Comparison of ENCODE assay signal across 22 mouse cellular contexts in genomic region chr4:136569998-136570397, GRCm38 (mm10). TPM values are rescaled to one million over a fixed set of nuclear protein-coding genes. Genes with fewer than 3 reads are reported as not detected.
DNase-seq lines count a peak whose midpoint lies in the region; ATAC-seq and TF ChIP-seq lines count a peak whose summit lies in the region.
"Had no signal": no experiment of that assay in that cellular context is flagged by ENCODE, and none has a peak within 500 bp of the region (broad histone marks: within the 10 kb centered on the region; RNA-seq: fewer than 3 reads in every experiment).

No protein-coding gene starts in this region.

- no peak overlapping the region for H3K4me3 ChIP-seq in MEL (ENCODE audit: control insufficient read depth in 1 of 2, insufficient read depth in 1 of 2, low read depth in 2 of 2, low read length in 2 of 2)
- H3K4me3 ChIP-seq: limb, embryonic 10.5 days; neural tube, embryonic 13.5 days; stomach, embryonic 15.5 days had no signal

- TF ChIP-seq POLR2A in MEL (IDR thresholded peaks at IDR 0.05; ENCODE audit: control insufficient read depth in 1 of 2, insufficient read depth in 1 of 2, low read depth in 1 of 2, low read length in 2 of 2, poor library complexity in 1 of 2), result no peak

- no peak overlapping the region for H3K9ac ChIP-seq in MEL (ENCODE audit: control insufficient read depth, low read depth, low read length, poor library complexity, severe bottlenecking)
- H3K9ac ChIP-seq: liver, embryonic 14.5 days; neural tube, embryonic 13.5 days; stomach, embryonic 15.5 days had no signal

- ATAC-seq in frontal cortex, adult (ENCODE audit: low TSS enrichment), result peak; percentile 47; the same call in 1 of the 2 replicates
- ATAC-seq: hindbrain, postnatal 0 days had no signal

- no peak for TF ChIP-seq EP300 in MEL (IDR thresholded peaks at IDR 0.05; ENCODE audit: low read depth in 1 of 2, low read length in 2 of 2)

- TF ChIP-seq CTCF in MEL (IDR thresholded peaks at IDR 0.05 in 2 of 3, conservative IDR thresholded peaks at IDR 0.05 in 1 of 3; ENCODE audit: control insufficient read depth in 1 of 3, insufficient read depth in 1 of 3, low read depth in 2 of 3, low read length in 3 of 3, poor library complexity in 1 of 3, severe bottlenecking in 1 of 3), result no peak

- H3K4me1 ChIP-seq in MEL (ENCODE audit: control insufficient read depth in 1 of 2, insufficient read depth in 2 of 2, low read length in 2 of 2), result no peaks in the 10 kb centered on the region; a peak in 2 of 4 replicates
- H3K4me1 ChIP-seq: limb, embryonic 10.5 days; neural tube, embryonic 13.5 days; stomach, embryonic 15.5 days had no signal

- no peak for DNase-seq in frontal cortex, postnatal 25 days (ENCODE audit: low spot score in 2 of 2)
- peak; percentile 30 for DNase-seq in MEL (ENCODE audit: low read depth, low spot score)
- DNase-seq in fibroblast of lung, adult 2 months (ENCODE audit: low read depth), result peak; percentile 42
- DNase-seq in splenic B cell, adult 2 months (ENCODE audit: low read depth, low spot score), result peak; percentile 6
- DNase-seq in right cerebral cortex, postnatal 4 days, result no peak
- DNase-seq in B cell, adult 2 months, result no peak
- no peak for DNase-seq in gastrocnemius, adult 8-10 months (ENCODE audit: low spot score in 2 of 2)
- DNase-seq: cerebellum, adult 8-10 months; heart, adult 11 months; lung, postnatal 36 days; midbrain, embryonic 14.5 days; thymus, postnatal 4 days had no signal

- no peaks in the 10 kb centered on the region for H3K9me3 ChIP-seq in MEL (replicated peaks; ENCODE audit: insufficient read depth, low read length)
- H3K9me3 ChIP-seq: limb, embryonic 10.5 days; neural tube, embryonic 13.5 days; stomach, embryonic 15.5 days had no signal

- peaks cover 4 to 26% of the 10 kb centered on the region in 2 experiments for H3K36me3 ChIP-seq in MEL (ENCODE audit: control insufficient read depth in 1 of 2, insufficient read depth in 2 of 2, low read length in 2 of 2)
- H3K36me3 ChIP-seq in splenic B cell, adult 2 months (ENCODE audit: control insufficient read depth, insufficient read depth, low read length, poor library complexity, severe bottlenecking), result peaks cover 17% of the 10 kb centered on the region; the same call in 1 of the 2 replicates

- TF ChIP-seq RAD21 in MEL (IDR thresholded peaks at IDR 0.05; ENCODE audit: low read depth, low read length), result no peak

- no peak overlapping the region for H3K27ac ChIP-seq in MEL (ENCODE audit: control insufficient read depth, low read depth, low read length)
- H3K27ac ChIP-seq: hindbrain, postnatal 0 days; limb, embryonic 10.5 days; liver, embryonic 14.5 days; neural tube, embryonic 13.5 days; stomach, embryonic 15.5 days had no signal

- H3K27me3 ChIP-seq in MEL (ENCODE audit: control insufficient read depth in 1 of 2, insufficient read depth in 2 of 2, low read length in 2 of 2), result no peaks in the 10 kb centered on the region
- H3K27me3 ChIP-seq in splenic B cell, adult 2 months (ENCODE audit: control insufficient read depth, insufficient read depth, low read length, poor library complexity, severe bottlenecking), result no peaks in the 10 kb centered on the region
- H3K27me3 ChIP-seq: neural tube, embryonic 13.5 days; stomach, embryonic 15.5 days had no signal

- H3K79me2 ChIP-seq in MEL (ENCODE audit: control insufficient read depth, insufficient read depth, low read length, poor library complexity), result peaks cover 3% of the 10 kb centered on the region; the same call in 1 of the 2 replicates

TF ChIP-seq in MEL, 35 proteins besides CTCF, POLR2A, EP300 and RAD21:
- TF ChIP-seq JUND (IDR thresholded peaks at IDR 0.05; ENCODE audit: low read depth, low read length) (no peak), SIN3A (IDR thresholded peaks at IDR 0.05; ENCODE audit: low read length) (no peak), POLR2AphosphoS5 (IDR thresholded peaks at IDR 0.05; ENCODE audit: borderline replicate concordance, low read depth, low read length) (no peak), NRF1 (IDR thresholded peaks at IDR 0.05; ENCODE audit: insufficient read depth, low read depth, low read length, poor library complexity, severe bottlenecking) (no peak), ZMIZ1 (IDR thresholded peaks at IDR 0.05; ENCODE audit: low read depth, low read length) (no peak), MYC (IDR thresholded peaks at IDR 0.05; ENCODE audit: low read depth, low read length) (no peak), ZKSCAN1 (IDR thresholded peaks at IDR 0.05; ENCODE audit: low read depth, low read length) (no peak), TCF12 (IDR thresholded peaks at IDR 0.05; ENCODE audit: low read depth, low read length) (no peak), ELF1 (IDR thresholded peaks at IDR 0.05; ENCODE audit: low read depth, low read length) (no peak), MAFK (IDR thresholded peaks at IDR 0.05; ENCODE audit: borderline replicate concordance, low read depth, low read length) (no peak), MAZ (IDR thresholded peaks at IDR 0.05; ENCODE audit: low read depth, low read length) (no peak), MYB (IDR thresholded peaks at IDR 0.05; ENCODE audit: low read depth, low read length) (no peak), USF2 (IDR thresholded peaks at IDR 0.05; ENCODE audit: borderline replicate concordance in 1 of 2, insufficient read depth in 1 of 2, low read depth in 1 of 2, low read length in 2 of 2) (no peak), NELFE (IDR thresholded peaks at IDR 0.05; ENCODE audit: low read depth, low read length) (no peak), GABPA (IDR thresholded peaks at IDR 0.05; ENCODE audit: low read depth, low read length) (no peak), MXI1 (IDR thresholded peaks at IDR 0.05; ENCODE audit: low read depth, low read length) (no peak)

RNA-seq across cellular contexts. Expression of gene Kdm1a, which starts 32.5 kb away (rescaled TPM):
- 60.7 and 66.5 TPM in 2 replicates for total RNA-seq in MEL (2012; rRNA removed)
- polyA plus RNA-seq in MEL (2012; ENCODE audit: insufficient read depth in 1 of 2, insufficient read length in 2 of 2, low read depth in 1 of 2, low replicate concordance in 2 of 2, missing spikeins in 1 of 2), result 10 to 100 TPM in 1 of 2 experiments, not detected in 1; 90.1 TPM
- total RNA-seq in gastrocnemius, adult 8-10 months (2022), result 10 to 100 TPM; 17.0 to 19.0 (median 17.8) TPM

RNA-seq across cellular contexts. Expression of gene Tex46, which starts 40.2 kb away (rescaled TPM):
- not detected in 2 replicates for total RNA-seq in MEL (2012; rRNA removed)
- polyA plus RNA-seq in MEL (2012; ENCODE audit: insufficient read depth in 1 of 2, insufficient read length in 2 of 2, low read depth in 1 of 2, low replicate concordance in 2 of 2, missing spikeins in 1 of 2), result not detected
- not detected for total RNA-seq in gastrocnemius, adult 8-10 months (2022)
- total RNA-seq: hindbrain, postnatal 0 days; layer of hippocampus, postnatal 14 days had no signal
- polyA plus RNA-seq: heart, postnatal 0 days; hindbrain, postnatal 0 days; kidney, embryonic 16.5 days; limb, embryonic 10.5 days; liver, embryonic 14.5 days; midbrain, embryonic 14.5 days; neural tube, embryonic 13.5 days; small intestine, adult 2 months; stomach, embryonic 15.5 days had no signal

RNA-seq across cellular contexts. Expression of gene Lactbl1, which starts 52.4 kb away (rescaled TPM):
- not detected in 2 replicates for total RNA-seq in MEL (2012; rRNA removed)
- polyA plus RNA-seq in MEL (2012; ENCODE audit: insufficient read depth in 1 of 2, insufficient read length in 2 of 2, low read depth in 1 of 2, low replicate concordance in 2 of 2, missing spikeins in 1 of 2), result not detected
- total RNA-seq in gastrocnemius, adult 8-10 months (2022), result not detected
- polyA plus RNA-seq: heart, postnatal 0 days; kidney, embryonic 16.5 days; limb, embryonic 10.5 days; liver, embryonic 14.5 days; midbrain, embryonic 14.5 days; neural tube, embryonic 13.5 days; small intestine, adult 2 months; stomach, embryonic 15.5 days had no signal

Comparison
In these comparisons a context has a peak if more than half of its experiments do, and no peak if none do; other contexts are left out.
1. DNase-seq: peak in MEL (single experiment), fibroblast of lung, adult 2 months (single experiment) and splenic B cell, adult 2 months (single experiment); none in frontal cortex, postnatal 25 days (0 of 2), right cerebral cortex, postnatal 4 days (single experiment), B cell, adult 2 months (0 of 2) and gastrocnemius, adult 8-10 months (0 of 2).